Mouse (Mus musculus) gastrocnemius, adult 2 months (tissue): ENCODE data around the gene Ptpn7. TPM values are rescaled to one million over a fixed set of nuclear protein-coding genes. Genes with fewer than 3 reads are reported as not detected.
A peak's percentile ranks its signal among the peaks of the same experiment; 100 is the strongest.
"Not testable (repeated sequence)": the region's sequence is repeated elsewhere in the genome, so short reads cannot be mapped to it uniquely, and the experiment has no call there.

Experiments used
- DNase-seq: peaks from one replicate; pipeline ENCODE4 v3.0.0; 2022
- H3K27ac ChIP-seq: fragments of 200-600 bp; 2 replicates; pipeline ENCODE4 v1.8.1; 2022; ENCODE audit warnings: mild to moderate bottlenecking
- H3K4me3 ChIP-seq: fragments of 200-600 bp; 2 replicates; pipeline ENCODE4 v1.8.1; 2022; ENCODE audit warnings: mild to moderate bottlenecking, moderate library complexity
- CTCF ChIP-seq: fragments of 200-600 bp; IDR thresholded peaks from 2 replicates; pipeline ENCODE4 v1.8.1; 2022; ENCODE audit warnings: antibody characterized with exemption, mild to moderate bottlenecking, moderate library complexity
- intact Hi-C: fragments of 180-260 bp; cut with DNase I; formaldehyde crosslinking; loops from one replicate; pipeline ENCODE4 v1.15.1; 2025
- total RNA-seq, 2 experiments: library from RNA; stranded (reverse); gene quantifications; 2 replicates each; pipeline ENCODE4 v1.2.3; 2021

Gene Ptpn7
- total RNA-seq, 2 experiments from 2014 or later = 0.17 TPM; not detected in 1

DNA sequence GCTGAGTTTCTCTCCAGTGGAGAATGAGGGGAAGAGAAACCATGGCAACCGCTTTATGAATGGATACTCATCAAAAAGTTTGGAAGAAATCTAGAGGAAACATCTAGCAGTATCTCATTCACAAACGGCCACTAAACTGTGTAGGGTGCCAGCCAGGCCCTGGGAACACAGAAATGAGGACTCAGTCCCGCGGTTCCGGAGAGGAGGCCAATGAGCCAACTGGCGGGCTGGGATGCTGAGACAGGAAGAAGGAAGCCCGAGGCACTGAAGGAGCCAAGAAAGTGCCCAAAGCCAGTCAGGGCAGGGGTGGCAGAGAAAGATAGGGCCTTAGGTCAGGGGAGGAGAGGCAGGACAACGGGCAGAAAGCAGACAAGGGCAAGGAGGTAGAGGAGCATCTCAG, 53.9 kb downstream of the Ptpn7 start:
- intact Hi-C loops = no loop called here
- no peak for TF ChIP-seq CTCF
- Histone ChIP-seq H3K27ac (no peak overlapping the region), H3K4me3 (no peak overlapping the region)
- DNase-seq = peak; percentile 24

DNA sequence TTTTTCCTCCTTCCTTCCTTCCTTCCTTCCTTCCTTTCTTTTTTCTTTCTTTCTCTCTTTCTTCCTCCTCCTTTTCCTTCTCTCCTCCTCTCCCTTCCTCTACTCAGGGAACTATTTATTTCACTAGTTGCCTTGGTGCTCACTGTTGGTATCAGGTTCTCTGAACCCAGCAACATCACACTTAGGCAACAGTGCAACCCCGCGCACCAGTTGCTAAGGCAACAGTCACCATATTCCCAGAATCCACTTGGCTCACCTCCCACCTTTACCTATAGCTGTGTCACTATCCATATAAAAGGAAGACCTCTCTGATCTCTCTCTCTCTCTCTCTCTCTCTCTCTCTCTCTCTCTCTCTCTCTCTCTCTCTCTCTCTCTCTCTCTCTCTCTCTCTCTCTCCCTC, 54.5 kb downstream of the Ptpn7 start:
- intact Hi-C loops, H3K4me3 ChIP-seq, DNase-seq, H3K27ac ChIP-seq: not testable (repeated sequence)

DNA sequence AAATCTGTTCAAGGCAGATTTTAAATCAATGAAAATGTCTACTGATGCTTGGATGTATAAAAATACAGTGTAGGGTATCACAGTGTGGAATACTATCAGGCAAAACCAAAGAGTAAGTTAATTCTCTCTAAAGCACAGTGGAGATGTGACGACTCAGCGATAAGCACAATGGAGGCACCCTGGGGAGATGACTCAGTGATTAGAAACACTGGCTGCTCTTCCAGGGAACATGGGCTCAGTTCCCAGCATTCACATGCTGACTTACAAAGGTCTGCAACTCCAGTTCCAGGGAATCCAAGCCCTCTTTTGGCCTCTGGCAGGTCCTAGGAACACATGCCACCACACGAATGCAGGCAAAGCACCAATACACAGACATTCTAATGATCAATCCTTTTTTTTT, 55.7 kb downstream of the Ptpn7 start:
- intact Hi-C loops = no loop called here
- no peak for TF ChIP-seq CTCF
- DNase-seq = peak; percentile 65
- Histone ChIP-seq H3K4me3 (no peak overlapping the region), H3K27ac (no peak overlapping the region)

DNA sequence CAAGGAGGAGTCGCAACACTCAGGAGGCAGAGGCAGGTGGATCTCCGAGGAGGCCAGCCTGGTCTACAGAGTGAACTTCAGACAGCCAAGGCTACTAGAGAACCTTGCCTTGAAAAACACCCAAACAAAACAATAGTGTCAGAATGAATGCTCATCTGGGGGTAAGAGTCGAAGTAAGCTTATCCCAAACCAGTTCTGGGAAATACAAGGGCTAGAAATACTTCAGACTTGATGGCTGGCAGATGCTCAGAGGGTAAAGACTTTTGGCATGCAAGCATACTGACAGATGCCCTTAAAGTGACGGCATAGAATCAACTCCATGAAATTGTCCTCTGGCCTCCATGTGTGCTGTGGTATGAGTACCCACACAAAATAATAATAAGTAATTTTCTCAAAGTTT, 56.7 kb downstream of the Ptpn7 start:
- TF ChIP-seq CTCF = no peak
- Histone ChIP-seq H3K27ac (no peak overlapping the region), H3K4me3 (no peak overlapping the region)
- intact Hi-C loops = no loop called here
- DNase-seq = no peak

DNA sequence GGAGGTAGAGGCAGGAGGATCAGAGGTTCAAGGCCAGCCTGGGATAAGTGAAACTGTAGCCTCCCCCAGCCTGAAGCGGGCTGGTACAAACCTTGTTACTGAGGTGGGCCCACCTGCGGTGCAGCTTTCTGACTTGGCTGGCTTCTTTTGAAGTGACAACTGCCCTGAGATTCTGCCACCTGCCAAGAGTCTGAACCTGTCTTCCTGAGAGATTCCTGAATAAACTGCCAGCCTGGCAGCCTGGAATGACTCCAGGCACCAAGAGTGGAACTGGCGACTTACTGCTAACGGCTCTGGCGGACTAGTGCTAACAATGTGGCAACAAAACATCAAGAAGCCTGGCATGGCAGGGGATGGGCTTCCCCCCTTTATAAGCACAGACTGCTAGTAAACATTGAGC, 61.8 kb downstream of the Ptpn7 start:
- H3K27ac ChIP-seq, H3K4me3 ChIP-seq, DNase-seq, intact Hi-C loops: not testable (repeated sequence)

Other genes starting within 250 kb of the Ptpn7 start
- 100 to 1,000 TPM; 172 to 212 TPM for gene Ppp1r12b, start 176.8 kb upstream of the Ptpn7 start, total RNA-seq
- gene Ube2t, start 170.1 kb upstream of the Ptpn7 start, total RNA-seq = 10 to 100 TPM in 1 of 2 experiments, 1 to 10 TPM in 1; 4.3 to 11.4 TPM
- gene Lgr6, start 27.4 kb upstream of the Ptpn7 start, total RNA-seq = under 1 TPM; 0.08 to 0.86 TPM
- gene Arl8a, start 14.1 kb downstream of the Ptpn7 start, total RNA-seq = 10 to 100 TPM; 16.5 to 17.8 TPM
- under 1 TPM; 0.38 to 0.56 TPM for gene Gpr37l1, start 35.0 kb downstream of the Ptpn7 start, total RNA-seq
- gene Elf3, start 125.9 kb downstream of the Ptpn7 start, total RNA-seq = under 1 TPM; 0.22 to 0.28 TPM
- 10 to 100 TPM; 11.9 to 15.8 TPM for gene Rnpep, start 151.4 kb downstream of the Ptpn7 start, total RNA-seq
- gene Timm17a, start 181.1 kb downstream of the Ptpn7 start, total RNA-seq = 100 to 1,000 TPM; 282 to 343 TPM
- gene Lmod1, start 192.1 kb downstream of the Ptpn7 start, total RNA-seq = 1 to 10 TPM; 4.5 to 5.3 TPM
- 100 to 1,000 TPM; 139 to 152 TPM for gene Shisa4, start 242.5 kb downstream of the Ptpn7 start, total RNA-seq